In the genomic region with DNA sequence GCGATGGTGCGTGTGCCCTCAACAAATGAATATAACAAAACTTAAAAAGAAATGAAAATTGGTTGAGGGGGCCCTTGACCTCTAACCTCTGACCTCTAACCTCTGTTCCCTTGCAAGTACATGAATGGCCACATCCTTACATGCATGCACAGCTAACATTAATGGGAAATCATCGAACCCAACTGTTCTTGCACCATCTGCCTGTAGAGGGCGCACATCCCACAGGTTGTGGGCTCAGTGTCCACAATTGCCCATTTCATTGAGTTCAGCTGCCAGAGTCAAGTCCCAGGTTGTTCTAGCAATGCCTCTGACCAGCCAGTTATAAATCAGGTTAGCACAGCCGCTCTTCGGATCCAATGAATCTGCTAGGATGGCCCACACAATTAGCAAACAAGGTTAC, we compare ENCODE assay signal across 9 mouse cellular contexts. TPM values are rescaled to one million over a fixed set of nuclear protein-coding genes. Genes with fewer than 3 reads are reported as not detected.
DNase-seq lines count a peak whose midpoint lies in the region; ATAC-seq and TF ChIP-seq lines count a peak whose summit lies in the region.
"Had no signal": no experiment of that assay in that cellular context is flagged by ENCODE, and none has a peak within 500 bp of the region (broad histone marks: within the 10 kb centered on the region; RNA-seq: fewer than 3 reads in every experiment).

No protein-coding gene starts in this region.

- H3K27ac ChIP-seq in embryonic facial prominence, embryonic 14.5 days (replicated peaks; ENCODE audit: low read depth, low read length), result no peak overlapping the region
- H3K27ac ChIP-seq in kidney, postnatal 0 days, result no peak overlapping the region
- no peak overlapping the region for H3K27ac ChIP-seq in liver, embryonic 14.5 days

- TF ChIP-seq CTCF in kidney, postnatal 0 days (IDR thresholded peaks at IDR 0.05; ENCODE audit: low read depth), result peak; percentile 98
- peak; percentile 99 for TF ChIP-seq CTCF in liver, embryonic 14.5 days (IDR thresholded peaks at IDR 0.05; ENCODE audit: low read depth)

- TF ChIP-seq EP300 in liver, embryonic 14.5 days (IDR thresholded peaks at IDR 0.05; ENCODE audit: low read depth), result no peak

- no peak overlapping the region for H3K9ac ChIP-seq in embryonic facial prominence, embryonic 14.5 days (ENCODE audit: low read depth, low read length)
- no peak overlapping the region for H3K9ac ChIP-seq in kidney, postnatal 0 days (ENCODE audit: low read depth, low read length)
- H3K9ac ChIP-seq in liver, embryonic 14.5 days (replicated peaks), result no peak overlapping the region

- no peak for ATAC-seq in embryonic facial prominence, embryonic 14.5 days (ENCODE audit: low read depth)
- no peak for ATAC-seq in kidney, postnatal 0 days (replicated peaks; ENCODE audit: low FRiP score, low read depth)
- ATAC-seq in liver, embryonic 14.5 days (ENCODE audit: insufficient read depth), result no peak

- H3K4me3 ChIP-seq in embryonic facial prominence, embryonic 14.5 days (ENCODE audit: low read depth, low read length), result no peak overlapping the region
- H3K4me3 ChIP-seq in kidney, postnatal 0 days (replicated peaks; ENCODE audit: low read depth, low read length), result no peak overlapping the region
- no peak overlapping the region for H3K4me3 ChIP-seq in liver, embryonic 14.5 days (ENCODE audit: insufficient read depth in 1 of 2, low read depth in 2 of 2, low read length in 2 of 2)

- no peaks in the 10 kb centered on the region for H3K9me3 ChIP-seq in embryonic facial prominence, embryonic 14.5 days (ENCODE audit: control insufficient read depth, low read length)
- H3K9me3 ChIP-seq in kidney, postnatal 0 days (replicated peaks; ENCODE audit: low read length), result no peaks in the 10 kb centered on the region
- no peaks in the 10 kb centered on the region for H3K9me3 ChIP-seq in liver, embryonic 14.5 days (ENCODE audit: control insufficient read depth, low read length)

- H3K4me2 ChIP-seq in embryonic facial prominence, embryonic 14.5 days (ENCODE audit: low read depth, low read length), result no peak overlapping the region
- H3K4me2 ChIP-seq in kidney, postnatal 0 days (ENCODE audit: low read length), result no peak overlapping the region
- H3K4me2 ChIP-seq in liver, embryonic 14.5 days (ENCODE audit: low read depth), result no peak overlapping the region

- no peaks in the 10 kb centered on the region; the same call in 1 of the 2 replicates for H3K36me3 ChIP-seq in embryonic facial prominence, embryonic 14.5 days (ENCODE audit: control insufficient read depth, insufficient read depth, low read length)
- no peaks in the 10 kb centered on the region for H3K36me3 ChIP-seq in kidney, postnatal 0 days (ENCODE audit: insufficient read depth, low read length)
- H3K36me3 ChIP-seq in liver, embryonic 14.5 days (replicated peaks; ENCODE audit: control insufficient read depth, insufficient read depth, low read depth), result no peaks in the 10 kb centered on the region

- WGBS in embryonic facial prominence, embryonic 14.5 days, result 32% methylated on average over 6 of the region's 6 CpGs
- WGBS in kidney, postnatal 0 days, result 34% methylated on average over 6 of the region's 6 CpGs
- WGBS in liver, embryonic 14.5 days (ENCODE audit: insufficient replicate concordance), result 29% methylated on average over 6 of the region's 6 CpGs

- H3K27me3 ChIP-seq in embryonic facial prominence, embryonic 14.5 days (replicated peaks; ENCODE audit: control insufficient read depth, insufficient read depth, low read length), result no peaks in the 10 kb centered on the region
- H3K27me3 ChIP-seq in kidney, postnatal 0 days (ENCODE audit: insufficient read depth, low read length), result no peaks in the 10 kb centered on the region
- no peaks in the 10 kb centered on the region for H3K27me3 ChIP-seq in liver, embryonic 14.5 days (ENCODE audit: control insufficient read depth, insufficient read depth, low read length)

- DNase-seq in ovary, postnatal 36 days (ENCODE audit: low spot score), result peak; percentile 68
- DNase-seq in ovary, postnatal 10 days (ENCODE audit: low spot score), result no peak
- peak; percentile 78 to 85 for DNase-seq in adrenal gland, postnatal 36 days
- peak; percentile 73 for DNase-seq in embryonic facial prominence, embryonic 14.5 days (ENCODE audit: low spot score)
- DNase-seq in kidney, postnatal 0 days (ENCODE audit: low spot score), result peak; percentile 82
- peak; percentile 62 to 74 (median 70) for DNase-seq in liver, embryonic 14.5 days (ENCODE audit: low read depth in 3 of 3, low spot score in 3 of 3)
- peak; percentile 75 to 77 for DNase-seq in right cerebral cortex, postnatal 10 days (ENCODE audit: low spot score in 2 of 2)
- DNase-seq in yolk sac, embryonic 10.5 days (ENCODE audit: low spot score), result peak; percentile 67

- 0 out of 2 replicates have a peak, but pooled peaks cover 4% of the 10 kb centered on the region for H3K4me1 ChIP-seq in embryonic facial prominence, embryonic 14.5 days (ENCODE audit: control insufficient read depth, insufficient read depth, low read length)
- H3K4me1 ChIP-seq in kidney, postnatal 0 days (replicated peaks; ENCODE audit: insufficient read depth, low read length), result no peaks in the 10 kb centered on the region
- H3K4me1 ChIP-seq in liver, embryonic 14.5 days (replicated peaks; ENCODE audit: control insufficient read depth in 2 of 2, insufficient read depth in 2 of 2, low read length in 1 of 2), result peaks cover 3 to 5% of the 10 kb centered on the region in 2 experiments; a peak in 3 of 4 replicates

RNA-seq across cellular contexts. Expression of a gene that starts 4.5 kb away (rescaled TPM):
- 10 to 100 TPM; 80.5 to 88.4 TPM for total RNA-seq in adrenal gland, postnatal 36 days (2021)
- polyA plus RNA-seq in embryonic facial prominence, embryonic 14.5 days (2014; fragmentation: Nextera tagmentation; extraction: Ambion mirVana), result 25.4 and 26.3 TPM in 2 replicates
- polyA plus RNA-seq in kidney, postnatal 0 days (2015; fragmentation: Nextera tagmentation; extraction: Ambion mirVana), result 17.4 and 18.4 TPM in 2 replicates
- polyA plus RNA-seq in liver, embryonic 14.5 days (2012; rRNA removed), result 18.4 and 21.7 TPM in 2 replicates
- polyA plus RNA-seq in liver, embryonic 14.5 days (2014; fragmentation: Nextera tagmentation; extraction: Ambion mirVana), result 5.4 and 7.7 TPM in 2 replicates

RNA-seq across cellular contexts. Expression of a gene that starts 6.5 kb away (rescaled TPM):
- total RNA-seq in adrenal gland, postnatal 36 days (2021), result 10 to 100 TPM in 1 of 2 experiments, 1 to 10 TPM in 1; 5.7 to 11.3 TPM
- polyA plus RNA-seq in embryonic facial prominence, embryonic 14.5 days (2014; fragmentation: Nextera tagmentation; extraction: Ambion mirVana), result 15.6 and 16.6 TPM in 2 replicates
- polyA plus RNA-seq in kidney, postnatal 0 days (2015; fragmentation: Nextera tagmentation; extraction: Ambion mirVana), result 27.6 and 31.3 TPM in 2 replicates
- polyA plus RNA-seq in liver, embryonic 14.5 days (2012; rRNA removed), result 3.7 and 5.1 TPM in 2 replicates
- polyA plus RNA-seq in liver, embryonic 14.5 days (2014; fragmentation: Nextera tagmentation; extraction: Ambion mirVana), result 10.0 and 10.4 TPM in 2 replicates
- total RNA-seq: hematopoietic stem cell, adult 5-6 weeks had no signal

RNA-seq across cellular contexts. Expression of a gene that starts 10.6 kb away (rescaled TPM):
- total RNA-seq in adrenal gland, postnatal 36 days (2021), result not detected
- not detected in 2 replicates for polyA plus RNA-seq in embryonic facial prominence, embryonic 14.5 days (2014; fragmentation: Nextera tagmentation; extraction: Ambion mirVana)
- polyA plus RNA-seq in kidney, postnatal 0 days (2015; fragmentation: Nextera tagmentation; extraction: Ambion mirVana), result 0.13 TPM in 1 of 2 replicates, not detected in the other
- polyA plus RNA-seq in liver, embryonic 14.5 days (2012; rRNA removed), result 21.4 and 23.5 TPM in 2 replicates
- 28.4 and 33.2 TPM in 2 replicates for polyA plus RNA-seq in liver, embryonic 14.5 days (2014; fragmentation: Nextera tagmentation; extraction: Ambion mirVana)
- total RNA-seq: hematopoietic stem cell, adult 5-6 weeks had no signal

RNA-seq across cellular contexts. Expression of a gene that starts 22.5 kb away (rescaled TPM):
- total RNA-seq in adrenal gland, postnatal 36 days (2021), result 10 to 100 TPM; 28.5 to 45.4 TPM
- 15.6 and 17.7 TPM in 2 replicates for polyA plus RNA-seq in embryonic facial prominence, embryonic 14.5 days (2014; fragmentation: Nextera tagmentation; extraction: Ambion mirVana)
- polyA plus RNA-seq in kidney, postnatal 0 days (2015; fragmentation: Nextera tagmentation; extraction: Ambion mirVana), result 13.7 and 16.3 TPM in 2 replicates
- 20.6 and 25.2 TPM in 2 replicates for polyA plus RNA-seq in liver, embryonic 14.5 days (2012; rRNA removed)
- 21.3 and 29.8 TPM in 2 replicates for polyA plus RNA-seq in liver, embryonic 14.5 days (2014; fragmentation: Nextera tagmentation; extraction: Ambion mirVana)

RNA-seq across cellular contexts. Expression of a gene that starts 26.8 kb away (rescaled TPM):
- total RNA-seq in adrenal gland, postnatal 36 days (2021), result not detected
- polyA plus RNA-seq in embryonic facial prominence, embryonic 14.5 days (2014; fragmentation: Nextera tagmentation; extraction: Ambion mirVana), result 1.7 and 2.9 TPM in 2 replicates
- 0.28 and 0.32 TPM in 2 replicates for polyA plus RNA-seq in kidney, postnatal 0 days (2015; fragmentation: Nextera tagmentation; extraction: Ambion mirVana)
- not detected in 2 replicates for polyA plus RNA-seq in liver, embryonic 14.5 days (2012; rRNA removed)
- not detected in 2 replicates for polyA plus RNA-seq in liver, embryonic 14.5 days (2014; fragmentation: Nextera tagmentation; extraction: Ambion mirVana)

Comparison
In these comparisons a context has a peak if more than half of its experiments do, and no peak if none do; other contexts are left out.
1. RNA of a gene that starts 10.6 kb away (polyA plus RNA-seq): 21.4 to 33.2 TPM in liver, embryonic 14.5 days; 0.13 TPM in kidney, postnatal 0 days and not detected in embryonic facial prominence, embryonic 14.5 days; every median in the first group is over 10 times any median in the second.